Mouse (Mus musculus) neural tube, embryonic 14.5 days (tissue): ENCODE results near the gene Tmem238. TPM values are rescaled to one million over a fixed set of nuclear protein-coding genes. Genes with fewer than 3 reads are reported as not detected.

ENCODE experiments used
- ATAC-seq: fragments of 200-750 bp; cut with Nextera tagmentation; 2 replicates; pipeline ENCODE4 v1.8.0; 2017; ENCODE audit warnings: low read depth, mild to moderate bottlenecking, moderate TSS enrichment, moderate library complexity
- H3K27ac ChIP-seq: fragments of 300-500 bp; sonication (generic); 2 replicates; pipeline ENCODE4 v1.5.1; 2014; ENCODE audit warnings: low read depth, mild to moderate bottlenecking, control low read depth, low read length, moderate library complexity, mixed read lengths
- H3K27me3 ChIP-seq: fragments of 300-500 bp; sonication (generic); 2 replicates; pipeline ENCODE4 v1.6.1; 2014; ENCODE audit warnings: low read length; ENCODE audit not compliant: control insufficient read depth, insufficient read depth
- H3K36me3 ChIP-seq: fragments of 300-500 bp; sonication (generic); 2 replicates; pipeline ENCODE4 v1.6.1; 2014; ENCODE audit warnings: low read length, mixed read lengths; ENCODE audit not compliant: control insufficient read depth, insufficient read depth
- H3K4me1 ChIP-seq: fragments of 300-500 bp; sonication (generic); 2 replicates; pipeline ENCODE4 v1.6.1; 2014; ENCODE audit warnings: low read length; ENCODE audit not compliant: control insufficient read depth, insufficient read depth
- H3K4me2 ChIP-seq: fragments of 300-500 bp; sonication (generic); 2 replicates; pipeline ENCODE4 v1.6.1; 2014; ENCODE audit warnings: mild to moderate bottlenecking, low read depth, low read length, control low read depth
- H3K4me3 ChIP-seq: fragments of 300-500 bp; sonication (generic); 2 replicates; pipeline ENCODE4 v1.5.1; 2014; ENCODE audit warnings: low read depth, low read length, control low read depth, mixed read lengths
- H3K9ac ChIP-seq: fragments of 300-500 bp; sonication (generic); replicated peaks from 2 replicates; pipeline ENCODE4 v1.6.1; 2014; ENCODE audit warnings: low read depth, mild to moderate bottlenecking, control low read depth, low read length, mixed read lengths
- H3K9me3 ChIP-seq: fragments of 300-500 bp; sonication (generic); 2 replicates; pipeline ENCODE4 v1.6.1; 2016; ENCODE audit warnings: low read length; ENCODE audit not compliant: control insufficient read depth
- WGBS: fragments of 180-500 bp; shearing (Covaris S2); extraction: QIAGEN DNeasy Blood & Tissue Kit; methylation state at CpG from one replicate; pipeline ENCODE4 v1.1.7; 2014; 5-methylcytosine and 5-hydroxymethylcytosine counted together
- polyA plus RNA-seq: library from polyadenylated mRNA; unstranded; fragments of >200 nt; fragmentation: Nextera tagmentation; extraction: Ambion mirVana; gene quantifications from 2 replicates; pipeline ENCODE4 v1.2.1, GENCODE M21; 2014

Gene Tmem238
- polyA plus RNA-seq, 1 experiment from 2014 or later, result 3.6 TPM

DNA sequence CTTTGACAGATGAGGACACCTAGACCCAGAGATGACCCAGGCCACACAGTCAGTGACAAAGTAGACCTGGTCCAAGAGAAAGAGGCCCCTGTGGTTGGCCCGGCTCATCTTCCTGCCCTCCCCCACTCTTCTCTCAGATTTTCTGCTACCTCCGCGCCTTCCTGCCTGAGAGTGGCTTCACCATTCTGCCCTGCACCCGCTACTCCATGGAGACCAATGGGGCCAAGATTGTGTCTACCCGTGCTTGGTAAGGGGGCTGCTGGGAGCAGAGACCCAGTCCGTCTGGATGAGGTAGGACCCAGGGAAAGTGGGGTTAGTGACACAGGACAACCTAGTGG, 47.0 kb downstream of the Tmem238 start:
- WGBS, result 96% methylated on average over 6 of the region's 6 CpGs
- ATAC-seq, result no peak

DNA sequence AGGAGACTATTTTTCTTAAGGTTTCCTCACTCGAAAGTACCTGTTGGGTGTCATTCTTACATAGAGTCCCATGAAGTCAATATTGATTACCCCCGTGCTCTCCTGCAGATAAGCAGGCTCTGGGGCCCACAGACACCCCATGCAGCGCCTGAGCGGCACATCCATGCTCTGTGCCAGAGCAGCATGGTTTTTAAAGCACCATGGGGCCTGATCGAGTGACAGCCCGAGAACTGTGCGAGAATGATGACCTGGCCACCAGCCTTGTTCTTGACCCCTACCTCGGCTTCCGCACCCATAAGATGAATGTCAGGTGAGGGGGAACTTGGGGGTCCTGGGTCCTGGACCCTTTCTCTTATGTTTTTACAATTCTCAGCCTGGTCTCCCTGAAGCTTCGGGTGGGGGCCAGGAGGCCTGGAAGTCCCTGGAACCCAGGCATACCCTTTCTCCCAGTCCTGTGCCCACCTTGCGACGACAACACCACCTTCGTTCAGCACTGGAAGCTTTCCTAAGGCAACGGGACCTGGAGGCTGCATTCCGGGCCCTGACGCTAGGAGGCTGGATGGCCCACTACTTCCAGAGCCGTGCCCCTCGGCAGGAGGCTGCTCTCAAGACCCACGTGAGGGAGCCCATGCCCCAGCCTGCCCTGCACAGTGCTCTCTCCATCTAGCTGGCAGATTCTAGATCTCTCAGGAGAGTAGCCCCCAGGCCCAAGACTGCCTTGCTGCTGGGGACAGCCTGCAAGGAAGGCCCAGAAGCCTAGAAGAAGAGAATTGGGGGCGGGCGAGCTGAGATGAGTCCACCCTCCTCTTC, 47.6 kb downstream of the Tmem238 start:
- H3K9ac ChIP-seq, result peak overlapping the region; percentile 87; the same call in 1 of the 2 replicates
- 81% methylated on average over 21 of the region's 21 CpGs for WGBS
- H3K4me1 ChIP-seq, result peaks cover 31% of the 10 kb centered on the region
- H3K9me3 ChIP-seq, result no peaks in the 10 kb centered on the region
- peak overlapping the region; percentile 84 for H3K4me2 ChIP-seq
- H3K27ac ChIP-seq, result no peak overlapping the region
- H3K36me3 ChIP-seq, result peaks cover 7% of the 10 kb centered on the region
- no peak for ATAC-seq
- H3K4me3 ChIP-seq, result peak overlapping the region; percentile 74; the same call in 1 of the 2 replicates
- H3K27me3 ChIP-seq, result no peaks in the 10 kb centered on the region

More for the DNA sequence above, 47.0 kb downstream of the Tmem238 start:
- H3K36me3 ChIP-seq, result peaks cover 7% of the 10 kb centered on the region
- no peaks in the 10 kb centered on the region for H3K27me3 ChIP-seq
- H3K27ac ChIP-seq, result no peak overlapping the region
- H3K4me1 ChIP-seq, result peaks cover 31% of the 10 kb centered on the region
- no peak overlapping the region; the same call in 1 of the 2 replicates for H3K4me3 ChIP-seq
- no peak overlapping the region for H3K9ac ChIP-seq
- 0 out of 2 replicates have a peak overlapping the region, but pooled peaks have one; percentile 84 for H3K4me2 ChIP-seq
- no peaks in the 10 kb centered on the region for H3K9me3 ChIP-seq

GRCm38 (mm10) chr7:4741151-4741550, 48.3 kb downstream of the Tmem238 start:
- Histone ChIP-seq H3K4me3 (peak overlapping the region; percentile 74), H3K4me1 (peaks cover 31% of the 10 kb centered on the region), H3K9ac (peak overlapping the region; percentile 87), H3K9me3 (no peaks in the 10 kb centered on the region), H3K27me3 (no peaks in the 10 kb centered on the region), H3K27ac (peak overlapping the region; percentile 91), H3K36me3 (no peaks in the 10 kb centered on the region; the same call in 1 of the 2 replicates), H3K4me2 (peak overlapping the region; percentile 84)
- no peak for ATAC-seq
- WGBS, result 0% methylated on average over 4 of the region's 4 CpGs

- Histone ChIP-seq H3K4me2 (peak overlapping the region; percentile 84), H3K27me3 (no peaks in the 10 kb centered on the region), H3K4me3 (peak overlapping the region; percentile 74), H3K4me1 (peaks cover 31% of the 10 kb centered on the region), H3K9me3 (no peaks in the 10 kb centered on the region), H3K36me3 (no peaks in the 10 kb centered on the region), H3K27ac (peak overlapping the region; percentile 91), H3K9ac (peak overlapping the region; percentile 87)
- 1% methylated on average over 14 of the region's 14 CpGs for WGBS
- peak; percentile 53 for ATAC-seq
Observed at GRCm38 (mm10) chr7:4740309-4740727, 49.1 kb downstream of the Tmem238 start.

DNA sequence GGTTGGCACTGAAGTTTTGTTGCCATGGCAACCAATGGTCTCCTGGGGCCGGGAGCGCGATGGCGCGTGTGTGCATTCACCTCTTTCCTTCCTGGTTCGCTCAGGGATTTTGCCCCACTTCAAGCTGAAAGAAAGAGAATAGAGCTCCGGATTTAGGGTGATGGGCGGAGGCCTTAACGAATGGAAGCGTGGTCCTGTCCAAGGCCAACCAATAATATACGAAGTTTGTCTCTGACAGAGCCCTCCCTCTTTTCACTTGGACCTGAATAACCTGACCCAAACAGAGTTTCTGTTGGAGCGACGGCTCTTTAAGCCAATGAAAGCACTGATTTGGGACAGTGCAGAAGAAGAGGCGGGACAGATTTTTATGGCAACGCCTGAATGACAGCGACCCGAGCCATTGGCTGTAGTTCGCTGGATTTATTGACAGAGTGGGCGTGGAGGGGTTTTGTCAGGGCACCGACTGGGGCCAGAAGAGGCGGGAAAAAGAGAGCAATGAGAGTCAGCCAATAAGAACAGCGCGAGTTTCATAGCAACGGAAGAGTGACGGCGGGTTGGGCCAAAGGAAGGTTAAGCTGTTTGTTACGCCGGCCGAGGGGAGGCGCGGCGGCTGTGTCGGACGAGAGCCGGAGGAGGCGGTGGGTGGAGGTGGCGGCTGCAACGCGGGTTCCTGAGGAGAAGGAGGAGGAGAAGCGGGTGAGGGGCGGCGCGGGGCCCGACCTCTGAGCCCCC, 49.7 kb downstream of the Tmem238 start, which contains the start of gene Kmt5c:
Gene Kmt5c (plus strand): TSS at position 572 of the 732 bp plus-strand sequence.
- Histone ChIP-seq H3K9ac (peak within 1 kb of the TSS; percentile 87), H3K27me3 (no peaks in the 10 kb centered on the region), H3K4me2 (peak within 1 kb of the TSS; percentile 84), H3K4me3 (peak within 1 kb of the TSS; percentile 74), H3K4me1 (peaks cover 31% of the 10 kb centered on the region), H3K9me3 (no peaks in the 10 kb centered on the region), H3K27ac (peak within 1 kb of the TSS; percentile 91), H3K36me3 (no peaks in the 10 kb centered on the region)
- 1% methylated on average over 37 of the region's 44 CpGs for WGBS
- peak; percentile 97 for ATAC-seq

DNA sequence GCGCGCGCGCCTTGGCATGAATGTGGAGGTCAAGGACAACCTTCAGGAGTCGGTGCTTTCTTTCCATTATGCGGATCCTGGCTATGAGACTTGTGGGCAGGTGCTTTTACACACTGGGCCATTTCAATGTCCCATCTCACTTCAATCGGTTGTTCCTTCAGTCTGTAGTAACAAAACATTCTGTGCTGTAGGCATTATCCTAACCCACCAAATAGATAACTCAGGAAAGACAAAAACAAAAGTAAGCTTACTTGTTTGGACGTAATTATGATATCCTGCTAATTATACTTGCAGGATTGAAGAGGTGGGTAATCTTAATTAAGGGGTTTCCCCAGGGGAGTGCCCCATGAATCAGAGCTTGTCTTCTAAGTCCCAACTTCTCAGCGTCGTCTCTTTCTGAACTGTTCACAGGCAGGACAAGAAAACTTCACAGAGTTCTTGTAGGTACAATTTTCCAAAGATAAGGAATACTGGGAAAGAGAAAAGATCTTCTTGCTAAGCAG, 50.4 kb downstream of the Tmem238 start:
- H3K27ac ChIP-seq, result peak overlapping the region; percentile 80
- peak overlapping the region; percentile 74 for H3K4me3 ChIP-seq
- no peaks in the 10 kb centered on the region for H3K36me3 ChIP-seq
- 35% methylated on average over 10 of the region's 10 CpGs for WGBS
- H3K9ac ChIP-seq, result peak overlapping the region; percentile 28; the same call in 1 of the 2 replicates
- H3K27me3 ChIP-seq, result no peaks in the 10 kb centered on the region
- ATAC-seq, result no peak
- no peaks in the 10 kb centered on the region for H3K9me3 ChIP-seq
- peaks cover 31% of the 10 kb centered on the region for H3K4me1 ChIP-seq
- peak overlapping the region; percentile 84 for H3K4me2 ChIP-seq

Other genes with a start within 250 kb of the Tmem238 start
- gene Syt5, start 242.1 kb downstream of the Tmem238 start, polyA plus RNA-seq, result 71.5 and 79.9 TPM in 2 replicates
- 0.20 and 0.22 TPM in 2 replicates for gene Ptprh, start 185.6 kb downstream of the Tmem238 start, polyA plus RNA-seq
- 3.3 and 3.4 TPM in 2 replicates for gene Tmem86b, start 158.2 kb downstream of the Tmem238 start, polyA plus RNA-seq
- gene Ppp6r1, start 130.6 kb downstream of the Tmem238 start, polyA plus RNA-seq, result 6.1 and 10.9 TPM in 2 replicates
- 141 and 143 TPM in 2 replicates for gene Hspbp1, start 104.6 kb downstream of the Tmem238 start, polyA plus RNA-seq
- 10.1 and 12.9 TPM in 2 replicates for gene Brsk1, start 99.1 kb downstream of the Tmem238 start, polyA plus RNA-seq
- 0.19 TPM in 2 replicates for gene Tmem150b, start 64.4 kb downstream of the Tmem238 start, polyA plus RNA-seq
- gene Kmt5c, start 49.5 kb downstream of the Tmem238 start, polyA plus RNA-seq, result 50.9 and 64.8 TPM in 2 replicates
- gene Cox6b2, start 36.6 kb downstream of the Tmem238 start, polyA plus RNA-seq, result 10.8 and 17.7 TPM in 2 replicates
- gene Fam71e2, start 18.4 kb downstream of the Tmem238 start, polyA plus RNA-seq, result 0.13 TPM in 1 of 2 replicates, not detected in the other
- gene Il11, start 6.8 kb downstream of the Tmem238 start, polyA plus RNA-seq, result 0.44 and 0.48 TPM in 2 replicates
- gene Tmem190, start 6.7 kb downstream of the Tmem238 start, polyA plus RNA-seq, result 0.46 TPM in 1 of 2 replicates, not detected in the other
- gene Rpl28, start 3.2 kb upstream of the Tmem238 start, polyA plus RNA-seq, result 154 and 173 TPM in 2 replicates
- 249 and 263 TPM in 2 replicates for gene Ube2s, start 22.9 kb upstream of the Tmem238 start, polyA plus RNA-seq
- 16.8 and 18.7 TPM in 2 replicates for gene Shisa7, start 55.0 kb upstream of the Tmem238 start, polyA plus RNA-seq
- 3.2 and 3.9 TPM in 2 replicates for gene Isoc2b, start 80.6 kb upstream of the Tmem238 start, polyA plus RNA-seq
- gene Isoc2a, start 87.5 kb upstream of the Tmem238 start, polyA plus RNA-seq, result 0.58 and 0.76 TPM in 2 replicates
- gene Gm36210, start 116.9 kb upstream of the Tmem238 start, polyA plus RNA-seq, result 0.37 and 0.41 TPM in 2 replicates
- 2.8 and 3.7 TPM in 2 replicates for gene Zfp628, start 125.6 kb upstream of the Tmem238 start, polyA plus RNA-seq
- gene Nat14, start 132.4 kb upstream of the Tmem238 start, polyA plus RNA-seq, result 24.4 and 27.9 TPM in 2 replicates
- 0.40 and 1.3 TPM in 2 replicates for gene Ssc5d, start 136.1 kb upstream of the Tmem238 start, polyA plus RNA-seq
- not detected in 2 replicates for gene Sbk2, start 174.8 kb upstream of the Tmem238 start, polyA plus RNA-seq
- gene Sbk3, start 181.5 kb upstream of the Tmem238 start, polyA plus RNA-seq, result 0.52 and 0.75 TPM in 2 replicates
- gene Zfp579, start 206.5 kb upstream of the Tmem238 start, polyA plus RNA-seq, result 55.6 and 67.7 TPM in 2 replicates
- 5.9 and 7.9 TPM in 2 replicates for gene Zfp524, start 224.8 kb upstream of the Tmem238 start, polyA plus RNA-seq
- 27.2 and 30.4 TPM in 2 replicates for gene Fiz1, start 225.0 kb upstream of the Tmem238 start, polyA plus RNA-seq
- 2.6 and 2.7 TPM in 2 replicates for gene Gm44973, start 225.8 kb upstream of the Tmem238 start, polyA plus RNA-seq
- 5.9 and 6.8 TPM in 2 replicates for gene Zfp865, start 230.7 kb upstream of the Tmem238 start, polyA plus RNA-seq
- 53.6 and 64.8 TPM in 2 replicates for gene Ccdc106, start 230.9 kb upstream of the Tmem238 start, polyA plus RNA-seq
- gene 4632433K11Rik, start 244.5 kb upstream of the Tmem238 start, polyA plus RNA-seq, result not detected in 2 replicates
- 6.6 and 8.5 TPM in 2 replicates for gene Zfp784, start 248.8 kb upstream of the Tmem238 start, polyA plus RNA-seq